ENCODE assay signal across 8 mouse cellular contexts in the genomic region with DNA sequence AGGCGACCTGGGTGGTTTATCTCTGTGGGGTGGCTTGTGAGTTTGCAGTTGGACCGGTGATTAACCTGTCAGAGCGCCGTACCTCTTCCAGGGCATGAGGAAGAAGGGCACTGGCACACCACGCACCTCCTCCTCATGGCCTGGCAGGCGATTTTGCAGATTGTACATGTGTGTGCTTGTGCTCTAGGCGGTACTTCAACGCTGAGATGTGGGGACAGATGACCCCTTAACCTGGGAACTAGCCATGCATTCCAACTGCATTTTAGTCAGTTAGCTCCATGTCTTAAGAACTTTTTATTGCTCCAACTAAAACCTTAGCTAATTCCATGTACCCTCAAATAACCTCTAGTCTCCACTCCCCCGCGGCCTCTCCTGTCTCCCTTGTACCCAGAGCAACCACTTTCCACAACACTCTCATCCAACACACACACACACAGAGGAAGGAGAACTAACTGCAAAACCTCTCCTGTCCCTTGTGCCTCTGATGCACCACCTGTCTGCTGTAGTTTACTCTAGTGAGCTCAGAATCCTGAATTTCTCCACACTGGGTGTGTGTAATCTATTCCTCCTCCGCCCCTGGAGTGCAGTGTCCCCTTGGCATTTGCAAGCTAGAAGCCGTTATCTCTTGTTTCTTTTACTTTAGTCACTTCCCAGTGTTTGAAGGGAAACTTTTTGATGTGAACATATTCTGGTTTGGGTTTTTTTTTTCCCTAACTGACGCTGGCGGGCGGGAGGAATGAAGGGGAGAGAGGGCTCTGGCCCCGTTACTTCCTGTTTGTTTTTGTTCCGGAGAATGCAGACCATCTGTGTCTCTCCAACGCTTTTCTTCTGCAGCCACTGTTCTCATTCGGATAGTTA.
DNase-seq lines count a peak whose midpoint lies in the region; ATAC-seq lines count a peak whose summit lies in the region.

No protein-coding gene starts in this region.

- H3K27ac ChIP-seq in hindbrain, embryonic 12.5 days, result peak overlapping the region; percentile 23; the same call in 1 of the 2 replicates
- no peak overlapping the region for H3K27ac ChIP-seq in hindbrain, embryonic 11.5 days (ENCODE audit: low read depth, low read length)
- H3K27ac ChIP-seq in brown adipose tissue, adult 24 weeks (replicated peaks; ENCODE audit: low read depth, low read length), result peak overlapping the region; percentile 76
- H3K27ac ChIP-seq in heart, embryonic 15.5 days, result peak overlapping the region; percentile 53
- H3K27ac ChIP-seq in limb, embryonic 11.5 days (replicated peaks; ENCODE audit: low read depth, low read length), result no peak overlapping the region

- 59% methylated on average over 19 of the region's 19 CpGs for WGBS in hindbrain, embryonic 12.5 days
- WGBS in hindbrain, embryonic 11.5 days, result 57% methylated on average over 19 of the region's 19 CpGs
- WGBS in heart, embryonic 15.5 days, result 37% methylated on average over 19 of the region's 19 CpGs
- WGBS in limb, embryonic 11.5 days, result 23% methylated on average over 19 of the region's 19 CpGs

- no peak overlapping the region for H3K4me2 ChIP-seq in hindbrain, embryonic 12.5 days (replicated peaks)
- H3K4me2 ChIP-seq in hindbrain, embryonic 11.5 days (replicated peaks; ENCODE audit: low read depth, low read length), result no peak overlapping the region
- H3K4me2 ChIP-seq in heart, embryonic 15.5 days, result peak overlapping the region; percentile 39
- H3K4me2 ChIP-seq in limb, embryonic 11.5 days (ENCODE audit: low read depth, severe bottlenecking), result peak overlapping the region; percentile 15; the same call in 1 of the 2 replicates

- no peak overlapping the region for H3K4me3 ChIP-seq in hindbrain, embryonic 12.5 days
- H3K4me3 ChIP-seq in hindbrain, embryonic 11.5 days (ENCODE audit: low read depth, low read length), result no peak overlapping the region
- H3K4me3 ChIP-seq in brown adipose tissue, adult 24 weeks (ENCODE audit: insufficient read depth, low read depth, low read length), result no peak overlapping the region
- no peak overlapping the region for H3K4me3 ChIP-seq in heart, embryonic 15.5 days
- H3K4me3 ChIP-seq in limb, embryonic 11.5 days (ENCODE audit: low read depth, low read length), result no peak overlapping the region

- no peaks in the 10 kb centered on the region for H3K27me3 ChIP-seq in hindbrain, embryonic 12.5 days
- H3K27me3 ChIP-seq in hindbrain, embryonic 11.5 days (ENCODE audit: control insufficient read depth, insufficient read depth, low read length), result no peaks in the 10 kb centered on the region
- no peaks in the 10 kb centered on the region for H3K27me3 ChIP-seq in heart, embryonic 15.5 days
- no peaks in the 10 kb centered on the region for H3K27me3 ChIP-seq in limb, embryonic 11.5 days (ENCODE audit: control insufficient read depth, insufficient read depth, low read length)

- no peak for DNase-seq in hindbrain, embryonic 11.5 days (ENCODE audit: low spot score)
- DNase-seq in limb, embryonic 11.5 days (ENCODE audit: low spot score), result peak; percentile 36
- DNase-seq in frontal cortex, postnatal 10 days (ENCODE audit: low spot score in 2 of 2), result no peak
- DNase-seq in left cerebral cortex, adult 8-10 months (ENCODE audit: low spot score in 2 of 2), result no peak
- DNase-seq in urinary bladder, adult 2 months (ENCODE audit: low spot score), result no peak

- peaks cover 33% of the 10 kb centered on the region for H3K4me1 ChIP-seq in hindbrain, embryonic 12.5 days
- peaks cover 4% of the 10 kb centered on the region; the same call in 1 of the 2 replicates for H3K4me1 ChIP-seq in hindbrain, embryonic 11.5 days (replicated peaks; ENCODE audit: control insufficient read depth, insufficient read depth, low read length)
- peaks cover 22% of the 10 kb centered on the region for H3K4me1 ChIP-seq in brown adipose tissue, adult 24 weeks (ENCODE audit: control insufficient read depth, insufficient read depth, insufficient read length, low read length)
- H3K4me1 ChIP-seq in heart, embryonic 15.5 days (replicated peaks), result peaks cover 39% of the 10 kb centered on the region
- H3K4me1 ChIP-seq in limb, embryonic 11.5 days (ENCODE audit: control insufficient read depth, insufficient read depth, low read length), result peaks cover 8% of the 10 kb centered on the region; the same call in 1 of the 2 replicates

- ATAC-seq in hindbrain, embryonic 12.5 days (ENCODE audit: low FRiP score), result no peak
- ATAC-seq in hindbrain, embryonic 11.5 days (ENCODE audit: low FRiP score), result no peak
- ATAC-seq in heart, embryonic 15.5 days (replicated peaks; ENCODE audit: insufficient number of reproducible peaks, insufficient read depth, low FRiP score, low read depth), result no peak
- no peak for ATAC-seq in limb, embryonic 11.5 days (ENCODE audit: insufficient number of reproducible peaks, low FRiP score, low TSS enrichment, low read depth)

- no peaks in the 10 kb centered on the region for H3K9me3 ChIP-seq in hindbrain, embryonic 12.5 days (replicated peaks)
- no peaks in the 10 kb centered on the region for H3K9me3 ChIP-seq in hindbrain, embryonic 11.5 days (ENCODE audit: control insufficient read depth, low read length)
- H3K9me3 ChIP-seq in heart, embryonic 15.5 days (replicated peaks), result no peaks in the 10 kb centered on the region
- H3K9me3 ChIP-seq in limb, embryonic 11.5 days (ENCODE audit: control insufficient read depth, low read length), result no peaks in the 10 kb centered on the region

- H3K9ac ChIP-seq in hindbrain, embryonic 12.5 days, result no peak overlapping the region
- H3K9ac ChIP-seq in hindbrain, embryonic 11.5 days (ENCODE audit: low read depth, low read length), result no peak overlapping the region
- H3K9ac ChIP-seq in heart, embryonic 15.5 days, result 0 out of 2 replicates have a peak overlapping the region, but pooled peaks have one; percentile 8
- H3K9ac ChIP-seq in limb, embryonic 11.5 days (ENCODE audit: low read length), result no peak overlapping the region

- no peaks in the 10 kb centered on the region for H3K36me3 ChIP-seq in hindbrain, embryonic 12.5 days
- H3K36me3 ChIP-seq in hindbrain, embryonic 11.5 days (ENCODE audit: control insufficient read depth, insufficient read depth, low read length), result no peaks in the 10 kb centered on the region
- no peaks in the 10 kb centered on the region for H3K36me3 ChIP-seq in heart, embryonic 15.5 days
- H3K36me3 ChIP-seq in limb, embryonic 11.5 days (ENCODE audit: control insufficient read depth, insufficient read depth, low read length), result no peaks in the 10 kb centered on the region

Comparison
In these comparisons a context has a peak if more than half of its experiments do, and no peak if none do; other contexts are left out.
1. H3K27ac ChIP-seq: peak in hindbrain, embryonic 12.5 days (single experiment), brown adipose tissue, adult 24 weeks (single experiment) and heart, embryonic 15.5 days (single experiment); none in hindbrain, embryonic 11.5 days (single experiment) and limb, embryonic 11.5 days (single experiment).
2. H3K4me2 ChIP-seq: peak in heart, embryonic 15.5 days (single experiment) and limb, embryonic 11.5 days (single experiment); none in hindbrain, embryonic 12.5 days (single experiment) and hindbrain, embryonic 11.5 days (single experiment).